Mouse (Mus musculus) Patski (cell line): ENCODE measurements around the gene Clec16a. TPM values are rescaled to one million over a fixed set of nuclear protein-coding genes. Genes with fewer than 3 reads are reported as not detected.

Experiments
- ATAC-seq: fragments of 100-300 bp; one replicate; pipeline ENCODE4 v1.8.0; 2021
- CTCF ChIA-PET: fragments of 350-600 bp; sonication (Branson Sonifier 250); formaldehyde crosslinking; loops from one replicate; lab custom pipeline; 2022; ENCODE audit warnings: inconsistent platforms; lab: Charles Lee
- POLR2A ChIA-PET: fragments of 350-600 bp; sonication (Branson Sonifier 250); formaldehyde crosslinking; loops from one replicate; lab custom pipeline; 2022; ENCODE audit warnings: antibody characterized with exemption, inconsistent platforms; lab: Charles Lee
- DNase-seq: peaks from one replicate; pipeline ENCODE4 v3.0.0-alpha.2; 2011; ENCODE audit warnings: low read depth, low spot score
- H3K27me3 ChIP-seq: fragments of 371-371 bp; one replicate; pipeline ENCODE4 v1.5.1; 2021
- CTCF ChIP-seq: fragments of 100-300 bp; IDR thresholded peaks from one replicate; pipeline ENCODE4 v1.5.1; 2021
- in situ Hi-C: fragments of 300-500 bp; cut with MboI; formaldehyde crosslinking; loops from 3 replicates; pipeline ENCODE4 v1.11.1; 2018; ENCODE audit warnings: low pct_unique_long_range_greater_than_20kb, mixed read lengths
- polyA plus RNA-seq: library from polyadenylated mRNA; unstranded; gene quantifications from one replicate; pipeline ENCODE4 v1.2.3, GENCODE M21; 2021

The Clec16a gene
- polyA plus RNA-seq, 1 experiment from 2014 or later: 21.3 TPM

DNA sequence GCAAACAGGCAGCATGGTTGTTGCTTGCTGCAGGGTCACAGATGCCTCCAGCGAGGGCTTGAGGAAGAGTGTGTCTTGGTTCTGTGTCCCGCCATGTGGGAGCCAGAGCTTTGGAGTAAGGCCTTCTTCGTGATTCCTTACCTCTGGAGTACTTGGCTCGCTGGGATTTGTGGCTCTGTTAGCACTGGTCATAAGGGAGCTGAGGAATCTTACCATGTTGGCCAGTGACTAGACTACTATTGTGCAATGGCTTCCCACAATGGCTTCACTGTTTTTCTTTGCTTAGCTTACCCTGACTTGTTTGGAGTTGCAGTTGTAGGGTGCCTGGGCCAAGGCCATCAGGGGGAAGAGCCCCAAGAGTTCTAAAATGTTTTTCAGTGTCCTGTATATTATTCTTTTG lies 30.8 kb downstream of the Clec16a start:
- ATAC-seq (no peak), DNase-seq (no peak)
- TF ChIP-seq CTCF: no peak
- no peaks in the 10 kb centered on the region for H3K27me3 ChIP-seq
- POLR2A ChIA-PET: no interaction called here
- CTCF ChIA-PET: interaction anchor here (0.9 to 1.6 kb wide), 2 partner anchors 10 to 19 kb away, joined by 3 to 8 read pairs; no protein-coding TSS in a partner anchor
- in situ Hi-C loops: no loop called here

DNA sequence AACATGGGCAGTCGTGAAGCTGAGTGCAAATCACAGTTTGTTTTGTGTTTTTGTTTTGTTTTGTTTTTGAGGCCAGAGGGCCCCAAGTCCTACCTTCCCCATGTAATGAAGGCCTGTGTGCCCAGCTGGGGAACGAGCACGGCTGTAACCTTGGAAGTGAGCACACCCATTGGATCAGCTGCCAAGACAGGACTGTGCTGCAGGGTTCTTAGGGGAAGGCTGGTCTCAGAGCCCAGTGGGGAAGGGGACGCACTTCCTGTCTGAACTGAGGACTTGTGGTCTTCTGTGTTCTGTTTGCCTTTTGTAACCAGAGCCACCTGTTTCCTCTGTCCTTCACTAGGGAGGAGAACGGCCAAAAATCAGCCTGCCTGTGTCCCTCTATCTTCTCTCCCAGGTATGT lies 32.4 kb downstream of the Clec16a start:
- no peak for DNase-seq
- no peak for TF ChIP-seq CTCF

DNA sequence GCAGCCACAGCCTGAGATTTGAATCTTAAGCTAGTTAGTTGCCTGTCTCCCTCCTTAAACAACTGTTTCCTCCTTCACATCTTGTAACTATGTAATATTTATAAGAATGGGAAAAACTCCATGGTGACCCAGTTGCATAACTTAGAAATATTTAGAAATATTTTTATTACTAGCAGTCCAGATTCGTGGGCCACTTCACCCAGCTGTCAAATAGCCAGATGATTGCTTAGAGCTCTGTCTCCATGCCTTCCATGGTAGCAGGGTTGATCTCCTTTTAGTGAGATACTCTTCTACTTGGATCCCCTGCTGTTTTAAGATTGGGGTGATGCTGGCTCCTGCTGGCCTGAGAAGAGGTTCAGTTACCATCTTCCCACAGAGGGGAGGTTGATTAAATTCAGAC lies 33.2 kb downstream of the Clec16a start:
- ChIA-PET CTCF (interaction anchor here (1.2 to 1.8 kb wide), 2 partner anchors 8 to 12 kb away, joined by 4 to 6 read pairs; no protein-coding TSS in a partner anchor), POLR2A (no interaction called here)
- ATAC-seq: no peak
- DNase-seq: no peak
- in situ Hi-C loops: no loop called here
- TF ChIP-seq CTCF: no peak
- no peaks in the 10 kb centered on the region for H3K27me3 ChIP-seq

More for the DNA sequence above, 32.4 kb downstream of the Clec16a start:
- ATAC-seq: no peak
- POLR2A ChIA-PET: no interaction called here
- no peaks in the 10 kb centered on the region for H3K27me3 ChIP-seq
- in situ Hi-C loops: no loop called here
- CTCF ChIA-PET: interaction anchor here (1.2 kb wide), 1 partner anchor 46 kb away, joined by 3 read pairs; no protein-coding TSS in a partner anchor

DNA sequence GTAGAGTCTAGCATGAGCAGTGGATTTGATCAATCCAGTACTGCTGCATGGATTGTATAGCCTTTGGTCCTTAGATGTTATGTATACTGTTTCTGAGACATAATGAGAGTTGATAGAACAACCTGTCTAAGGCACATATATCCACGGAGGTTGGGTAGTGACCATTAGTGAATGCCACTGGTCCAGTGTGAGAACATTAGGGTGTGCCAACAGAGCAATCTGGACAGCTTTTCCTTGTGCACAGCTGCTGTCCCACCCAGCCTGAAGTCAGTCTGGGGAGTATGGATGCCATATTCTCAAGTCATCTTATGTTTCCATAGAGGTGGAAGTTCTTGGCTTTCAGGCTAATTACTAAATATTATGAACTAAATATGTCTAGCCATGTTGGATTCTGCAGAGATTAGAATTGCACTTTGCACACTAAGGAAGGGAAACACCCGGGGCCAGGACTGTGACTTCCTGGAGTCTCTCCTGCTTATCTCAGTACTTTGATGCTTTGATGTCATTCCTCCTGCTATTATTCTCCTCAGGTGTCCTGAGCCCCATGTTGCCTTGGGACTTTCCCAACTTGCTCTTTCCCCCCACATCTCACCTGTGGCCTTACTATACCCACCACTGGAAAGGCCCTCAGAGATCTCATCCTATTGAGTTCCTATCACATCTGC lies 36.2 kb downstream of the Clec16a start:
- no peak for ATAC-seq
- no peak for DNase-seq
- in situ Hi-C loops: no loop called here
- ChIA-PET POLR2A (no interaction called here), CTCF (no interaction called here)
- H3K27me3 ChIP-seq: no peaks in the 10 kb centered on the region
- no peak for TF ChIP-seq CTCF

DNA sequence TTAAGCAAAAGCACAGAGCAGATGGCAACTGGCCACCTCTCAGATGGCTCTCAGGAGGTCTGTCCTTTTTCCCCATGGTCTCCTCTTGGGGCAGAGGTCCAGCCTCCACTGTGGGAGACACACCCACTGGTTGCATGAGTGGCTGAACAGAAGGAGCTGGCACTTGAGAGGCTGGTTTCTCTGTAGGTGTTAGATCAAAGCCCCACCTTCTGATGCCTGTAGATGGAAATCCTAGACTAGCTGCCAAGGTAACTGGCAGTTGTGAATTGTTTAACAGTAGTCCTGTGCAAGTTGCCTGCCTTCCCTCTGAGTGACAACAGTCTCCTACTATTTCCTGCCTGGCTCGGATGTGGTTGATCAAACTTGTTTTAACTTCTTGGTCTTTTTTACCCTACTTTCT lies 40.0 kb downstream of the Clec16a start:
- ChIA-PET CTCF (no interaction called here), POLR2A (no interaction called here)
- TF ChIP-seq CTCF: no peak
- H3K27me3 ChIP-seq: no peaks in the 10 kb centered on the region
- no peak for DNase-seq
- in situ Hi-C loops: no loop called here
- no peak for ATAC-seq

DNA sequence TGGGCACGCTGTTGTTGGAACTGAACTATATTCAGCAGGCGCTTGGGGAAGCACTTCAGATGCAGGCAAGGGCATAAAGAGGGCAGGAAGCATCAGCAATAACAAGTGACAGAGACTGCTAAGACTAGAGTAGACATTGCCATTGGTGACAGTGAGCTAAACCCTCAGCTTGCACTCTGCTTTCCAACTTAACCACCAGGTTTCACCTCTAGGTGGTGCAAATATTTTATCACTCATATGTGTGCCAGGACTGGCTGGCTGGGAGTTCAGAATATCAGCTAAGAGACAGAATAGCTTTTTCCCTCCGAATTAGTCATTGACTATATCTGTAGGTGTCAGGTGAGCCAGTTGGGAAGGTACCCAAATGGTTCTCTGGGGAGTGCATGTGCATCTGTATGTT lies 41.4 kb downstream of the Clec16a start:
- TF ChIP-seq CTCF: peak; percentile 38
- in situ Hi-C loops: no loop called here
- H3K27me3 ChIP-seq: no peaks in the 10 kb centered on the region
- no peak for DNase-seq
- ChIA-PET CTCF (interaction anchor here (1.6 kb wide), 1 partner anchor 12 kb away, joined by 7 read pairs; no protein-coding TSS in a partner anchor), POLR2A (no interaction called here)
- no peak for ATAC-seq

DNA sequence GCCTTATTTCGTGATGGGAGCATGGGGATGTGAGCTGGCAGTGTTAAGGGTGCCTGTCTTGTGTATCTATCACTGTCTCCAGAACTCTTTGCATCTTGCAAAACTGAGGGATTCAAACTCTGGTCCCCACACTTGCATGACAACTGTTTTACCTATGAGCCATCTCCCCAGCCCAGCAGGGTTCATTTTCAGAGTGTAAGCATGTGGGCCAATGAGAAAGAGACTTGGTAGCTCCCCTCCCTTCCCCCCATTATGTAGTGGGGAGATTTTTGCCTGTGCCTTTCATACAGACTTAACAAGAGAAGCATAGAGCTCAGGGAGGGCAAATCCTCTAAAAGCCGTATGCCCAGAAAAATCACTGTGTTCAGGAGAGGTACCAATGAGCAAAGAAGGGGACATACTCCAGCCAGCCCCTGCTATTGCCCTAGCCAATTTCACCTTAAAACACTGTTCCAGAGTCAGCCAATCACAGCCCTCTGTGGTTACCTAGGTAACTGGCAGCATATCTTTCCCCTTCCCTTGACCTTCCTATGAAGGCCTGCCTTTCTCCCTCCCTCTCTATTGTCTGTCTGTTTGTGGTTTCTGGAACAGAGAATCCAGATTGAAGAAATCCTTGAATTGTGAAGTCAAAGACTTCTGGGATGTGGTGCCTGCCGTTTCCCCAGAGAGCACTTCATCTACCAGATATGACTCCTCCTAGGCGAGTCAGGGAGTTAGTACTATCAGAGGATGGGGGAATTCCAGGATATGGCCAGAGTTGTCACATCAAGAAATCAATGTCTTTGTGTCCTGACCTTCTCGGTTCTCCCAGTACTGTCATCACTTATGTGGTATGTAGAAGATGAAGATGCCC lies 55.0 kb downstream of the Clec16a start:
- POLR2A ChIA-PET: no interaction called here
- ATAC-seq (no peak), DNase-seq (no peak)
- TF ChIP-seq CTCF: no peak
- in situ Hi-C loops: no loop called here
- CTCF ChIA-PET: no interaction called here
- no peaks in the 10 kb centered on the region for H3K27me3 ChIP-seq

DNA sequence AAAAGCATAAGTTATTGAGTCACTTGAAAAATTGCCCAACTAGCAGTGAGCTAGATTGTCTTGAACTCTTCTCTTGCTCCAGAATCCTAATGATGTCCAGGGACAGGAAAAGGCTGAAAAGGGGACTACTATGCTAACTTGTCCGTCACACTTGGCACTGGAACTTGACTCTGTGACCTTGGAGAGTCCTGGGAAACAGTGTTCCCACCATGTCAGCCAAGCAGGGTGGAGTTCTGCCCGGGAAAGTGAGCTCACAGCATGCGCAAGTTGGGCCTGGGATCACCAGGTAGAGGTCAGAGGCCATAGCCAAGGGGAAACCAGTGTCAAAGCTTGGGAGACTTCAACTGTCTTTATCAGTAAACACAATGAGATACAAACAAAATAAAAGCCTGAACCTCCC lies 62.7 kb downstream of the Clec16a start:
- TF ChIP-seq CTCF: no peak
- in situ Hi-C loops: no loop called here
- ChIA-PET CTCF (no interaction called here), POLR2A (no interaction called here)
- DNase-seq (no peak), ATAC-seq (no peak)
- no peaks in the 10 kb centered on the region for H3K27me3 ChIP-seq

DNA sequence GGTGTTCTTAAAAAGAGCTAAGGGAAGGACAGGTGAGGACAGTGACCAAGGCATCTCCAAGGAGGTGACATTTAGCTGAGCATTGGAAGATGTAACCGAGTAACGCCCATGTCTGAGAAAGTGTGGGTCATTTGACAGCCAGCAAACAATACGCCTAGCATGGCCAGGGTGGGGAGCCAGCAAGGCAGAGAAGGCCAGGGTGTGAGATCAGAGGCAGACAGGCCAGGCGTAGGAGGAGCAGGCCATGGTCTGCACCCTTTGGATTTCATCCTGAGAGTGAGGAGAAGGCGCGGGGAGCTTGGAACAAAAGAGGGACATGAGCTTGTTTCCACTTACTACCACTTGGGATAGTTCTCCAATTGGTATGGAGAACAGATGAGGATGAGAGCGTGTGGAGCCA lies 64.8 kb downstream of the Clec16a start:
- no peak for DNase-seq

DNA sequence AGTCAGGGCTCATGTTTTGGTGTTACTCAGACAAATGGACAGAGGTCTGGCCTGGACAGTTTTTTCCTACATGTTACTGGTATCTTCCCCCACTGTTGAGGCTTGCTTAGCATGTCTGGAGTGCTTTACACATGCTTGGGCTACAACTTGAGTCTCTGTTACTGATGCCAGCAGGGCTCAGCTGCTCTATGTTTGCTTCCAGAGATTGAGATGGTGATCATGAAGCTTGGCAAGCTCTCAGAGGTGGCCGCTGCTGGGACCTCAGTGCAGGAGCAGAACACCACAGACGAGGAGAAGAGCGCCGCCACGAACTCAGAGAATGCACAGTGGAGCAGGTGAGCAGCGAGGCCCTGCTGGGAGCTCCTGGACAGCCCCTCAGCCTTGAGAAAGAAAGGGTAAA lies 65.7 kb downstream of the Clec16a start:
- no peak for TF ChIP-seq CTCF
- no peak for ATAC-seq
- in situ Hi-C loops: no loop called here
- POLR2A ChIA-PET: no interaction called here
- CTCF ChIA-PET: no interaction called here
- no peak for DNase-seq
- no peaks in the 10 kb centered on the region for H3K27me3 ChIP-seq

More for the DNA sequence above, 64.8 kb downstream of the Clec16a start:
- no peak for TF ChIP-seq CTCF
- no peak for ATAC-seq
- ChIA-PET CTCF (interaction anchor here (1.1 kb wide), 1 partner anchor 11 kb away, joined by 3 read pairs; no protein-coding TSS in a partner anchor), POLR2A (no interaction called here)
- in situ Hi-C loops: no loop called here
- no peaks in the 10 kb centered on the region for H3K27me3 ChIP-seq

DNA sequence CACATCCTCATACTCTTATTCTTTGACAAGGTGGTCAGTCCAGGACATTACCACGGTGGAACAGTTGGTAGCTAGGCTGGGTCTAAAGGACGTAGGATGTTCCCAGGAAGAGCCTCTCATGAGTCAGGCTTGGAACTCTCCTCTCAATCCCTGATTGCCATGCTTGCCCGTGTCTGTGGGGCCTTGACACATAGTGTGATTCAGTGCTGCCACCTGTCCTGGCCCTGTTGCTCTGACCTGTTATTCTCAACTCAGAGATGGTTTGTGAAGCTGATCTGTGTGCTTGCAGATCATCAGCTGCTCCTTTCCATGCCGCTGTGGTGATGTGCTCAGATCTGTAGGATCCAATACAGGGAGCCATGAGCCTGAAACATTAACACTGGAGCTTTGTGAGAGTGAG lies 66.2 kb downstream of the Clec16a start:
- DNase-seq (no peak), ATAC-seq (no peak)
- TF ChIP-seq CTCF: no peak
- H3K27me3 ChIP-seq: no peaks in the 10 kb centered on the region
- ChIA-PET POLR2A (no interaction called here), CTCF (no interaction called here)
- in situ Hi-C loops: no loop called here
